Mouse (Mus musculus): ENCODE measurements around the gene Auts2. TPM values are rescaled to one million over a fixed set of nuclear protein-coding genes. Genes with fewer than 3 reads are reported as not detected.
A peak's percentile ranks its signal among the peaks of the same experiment; 100 is the strongest.

Gene Auts2
- total RNA-seq, 1 experiment from 2014 or later, result 10.4 TPM

DNA sequence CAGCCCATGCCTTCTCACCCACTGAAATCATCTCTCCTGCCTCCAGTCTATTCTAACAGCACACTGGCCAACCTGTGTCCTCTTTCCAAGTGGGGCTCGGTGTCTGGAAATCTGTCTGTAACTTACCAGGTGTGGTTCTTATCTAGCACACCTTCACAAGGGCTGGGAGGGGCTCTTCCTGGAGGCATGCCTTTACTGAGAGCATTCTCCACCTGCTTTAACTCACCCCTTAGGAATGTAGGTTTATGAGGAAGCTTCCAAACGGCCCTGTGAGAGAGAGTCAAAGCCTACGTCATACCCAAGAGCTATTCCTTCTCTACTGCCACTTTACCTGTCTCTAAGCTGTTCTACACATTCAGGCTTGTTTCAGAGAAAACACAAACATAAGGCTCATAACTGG is 929.8 kb downstream of the Auts2 start:
- no peak for ATAC-seq (replicated peaks; ENCODE audit: low read depth, poor library complexity, severe bottlenecking)

- ATAC-seq (replicated peaks; ENCODE audit: low read depth, poor library complexity, severe bottlenecking), result no peak
These were observed 932.4 kb downstream of the Auts2 start for GRCm38 (mm10) chr5:131610702-131611101.

GRCm38 (mm10) chr5:131606786-131607185 is 936.4 kb downstream of the Auts2 start:
- no peak for ATAC-seq (replicated peaks; ENCODE audit: low read depth, poor library complexity, severe bottlenecking)

GRCm38 (mm10) chr5:131601934-131602692 is 941.0 kb downstream of the Auts2 start:
- ATAC-seq (replicated peaks; ENCODE audit: low read depth, poor library complexity, severe bottlenecking), result no peak

DNA sequence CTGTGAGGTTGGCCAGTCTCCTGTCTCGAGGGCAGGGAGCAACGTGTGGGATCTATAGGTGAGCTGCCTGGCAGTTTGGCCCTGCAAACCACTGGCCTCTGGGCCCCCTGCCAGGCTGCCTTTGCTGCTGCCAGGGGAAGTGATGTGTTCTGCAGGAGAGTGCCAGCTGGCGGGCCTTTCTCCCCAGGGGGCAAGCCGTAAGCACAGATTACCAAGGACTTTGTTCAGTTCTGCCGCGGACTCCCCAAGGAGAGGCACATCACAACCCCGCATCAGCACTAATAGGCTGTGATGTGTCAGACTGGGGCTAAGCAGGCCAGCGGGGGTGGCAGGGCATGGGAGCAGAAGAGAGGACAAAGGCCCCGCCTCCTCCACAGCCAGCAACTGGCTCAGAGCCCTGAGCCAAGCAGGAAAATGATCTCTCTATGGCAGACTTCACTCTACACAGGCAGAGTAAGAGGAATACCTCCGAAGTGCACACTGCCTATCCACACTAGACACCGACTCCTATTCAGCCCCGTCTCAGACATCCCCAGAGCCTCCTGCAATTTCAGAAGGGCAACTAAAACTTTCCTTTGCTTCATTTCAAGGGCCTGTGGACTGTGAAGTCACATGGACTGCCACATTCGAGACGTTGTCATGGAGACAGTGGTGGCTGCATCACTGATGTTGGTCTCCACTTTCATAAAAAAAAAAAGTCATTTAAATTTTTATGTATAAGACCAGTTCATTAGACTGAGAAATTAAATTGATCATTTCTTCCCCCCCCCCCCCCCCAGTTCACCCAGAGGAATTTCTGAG is 942.6 kb downstream of the Auts2 start:
- ATAC-seq (replicated peaks; ENCODE audit: low read depth, poor library complexity, severe bottlenecking), result peak; percentile 66

GRCm38 (mm10) chr5:131597503-131597902 is 945.6 kb downstream of the Auts2 start:
- ATAC-seq (replicated peaks; ENCODE audit: low read depth, poor library complexity, severe bottlenecking), result no peak

DNA sequence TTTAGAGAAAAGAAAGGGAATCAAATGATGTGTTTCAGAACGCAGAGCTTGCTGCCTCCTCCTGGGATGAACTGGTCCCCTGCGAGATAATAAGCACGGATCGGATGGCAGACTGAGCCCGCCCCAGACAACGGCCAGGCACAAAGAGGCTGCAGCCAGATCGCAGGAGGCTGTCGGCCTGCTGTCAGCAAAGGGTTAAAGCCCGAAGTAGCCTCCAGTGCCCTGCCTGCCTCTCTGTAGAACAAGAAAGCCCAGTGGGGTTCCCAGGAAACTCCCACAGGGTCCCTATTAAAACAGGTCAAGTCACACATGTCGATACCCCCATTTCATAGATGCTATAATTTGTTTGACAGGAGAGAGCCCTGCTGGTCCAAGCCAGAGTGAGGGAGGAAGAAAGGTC is 946.6 kb downstream of the Auts2 start:
- no peak for ATAC-seq (replicated peaks; ENCODE audit: low read depth, poor library complexity, severe bottlenecking)

DNA sequence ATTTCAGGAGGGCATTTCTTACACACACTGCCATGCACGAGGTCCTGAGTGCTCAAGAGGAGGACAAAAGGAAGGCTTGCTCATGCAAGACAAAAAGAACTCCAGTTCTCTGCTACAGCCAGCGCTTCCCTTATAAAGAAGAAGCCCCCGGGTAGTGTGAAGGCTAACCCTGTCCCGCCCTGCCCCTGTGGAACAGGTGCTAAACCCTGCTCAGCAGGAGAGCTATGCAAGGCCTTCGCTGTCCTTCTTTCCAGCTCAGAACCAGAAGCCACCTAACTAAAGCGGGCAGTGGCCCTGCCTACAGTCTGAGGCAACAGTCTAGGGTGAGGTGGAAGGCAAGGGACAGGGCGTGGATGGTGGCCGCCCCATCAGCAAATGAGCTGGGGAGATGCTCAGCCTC is 947.4 kb downstream of the Auts2 start:
- no peak for ATAC-seq (replicated peaks; ENCODE audit: low read depth, poor library complexity, severe bottlenecking)

DNA sequence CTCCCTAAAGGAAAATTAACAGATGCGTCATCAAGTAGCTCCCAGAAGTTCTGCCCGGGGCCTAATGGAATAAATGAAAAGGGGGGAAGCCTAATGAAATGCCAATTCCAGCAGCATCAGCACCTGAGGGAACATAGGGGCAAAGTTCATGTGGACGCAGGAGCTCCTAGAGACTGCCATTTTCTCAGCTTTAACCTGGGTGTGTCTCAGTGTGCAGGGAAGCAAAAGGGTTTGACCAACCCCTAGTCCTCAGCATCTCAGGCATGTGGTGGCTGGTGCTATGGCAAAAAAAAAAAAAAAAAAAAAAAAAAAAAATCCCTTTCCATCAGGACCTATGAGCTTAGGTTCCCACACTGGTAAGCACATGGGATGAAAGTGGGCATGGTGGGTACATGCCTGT is 948.5 kb downstream of the Auts2 start:
- ATAC-seq (replicated peaks; ENCODE audit: low read depth, poor library complexity, severe bottlenecking), result no peak

DNA sequence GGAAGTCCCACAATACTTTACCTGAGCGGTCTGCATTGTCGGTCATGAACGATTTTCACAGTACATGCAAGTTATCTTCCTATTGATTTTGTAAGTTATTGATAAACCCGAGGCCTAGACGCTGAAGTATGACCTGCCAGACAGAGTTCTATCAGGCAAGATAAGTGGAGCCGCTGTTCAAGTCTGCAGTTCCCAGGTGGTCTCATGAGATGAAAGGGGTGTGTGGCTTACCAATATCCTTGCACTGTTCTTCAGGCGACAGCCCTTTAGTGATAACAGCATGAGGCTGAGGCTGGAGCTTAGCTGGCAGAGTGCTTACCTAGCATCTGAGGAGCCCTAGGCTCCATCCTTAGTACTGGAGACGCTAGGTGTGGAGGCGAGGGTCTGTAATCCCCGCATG is 949.9 kb downstream of the Auts2 start:
- no peak for ATAC-seq (replicated peaks; ENCODE audit: low read depth, poor library complexity, severe bottlenecking)

- ATAC-seq (replicated peaks; ENCODE audit: low read depth, poor library complexity, severe bottlenecking), result no peak
These were observed 953.1 kb downstream of the Auts2 start for GRCm38 (mm10) chr5:131589948-131590467.

- ATAC-seq (replicated peaks; ENCODE audit: low read depth, poor library complexity, severe bottlenecking), result no peak
These were observed 956.8 kb downstream of the Auts2 start for GRCm38 (mm10) chr5:131586332-131586700.

- no peak for ATAC-seq (replicated peaks; ENCODE audit: low read depth, poor library complexity, severe bottlenecking)
These were observed 957.3 kb downstream of the Auts2 start for GRCm38 (mm10) chr5:131585684-131586331.

- peak; percentile 60; the same call in 1 of the 2 replicates for ATAC-seq (replicated peaks; ENCODE audit: low read depth, poor library complexity, severe bottlenecking)
These were observed 958.6 kb downstream of the Auts2 start for GRCm38 (mm10) chr5:131584260-131585135.

DNA sequence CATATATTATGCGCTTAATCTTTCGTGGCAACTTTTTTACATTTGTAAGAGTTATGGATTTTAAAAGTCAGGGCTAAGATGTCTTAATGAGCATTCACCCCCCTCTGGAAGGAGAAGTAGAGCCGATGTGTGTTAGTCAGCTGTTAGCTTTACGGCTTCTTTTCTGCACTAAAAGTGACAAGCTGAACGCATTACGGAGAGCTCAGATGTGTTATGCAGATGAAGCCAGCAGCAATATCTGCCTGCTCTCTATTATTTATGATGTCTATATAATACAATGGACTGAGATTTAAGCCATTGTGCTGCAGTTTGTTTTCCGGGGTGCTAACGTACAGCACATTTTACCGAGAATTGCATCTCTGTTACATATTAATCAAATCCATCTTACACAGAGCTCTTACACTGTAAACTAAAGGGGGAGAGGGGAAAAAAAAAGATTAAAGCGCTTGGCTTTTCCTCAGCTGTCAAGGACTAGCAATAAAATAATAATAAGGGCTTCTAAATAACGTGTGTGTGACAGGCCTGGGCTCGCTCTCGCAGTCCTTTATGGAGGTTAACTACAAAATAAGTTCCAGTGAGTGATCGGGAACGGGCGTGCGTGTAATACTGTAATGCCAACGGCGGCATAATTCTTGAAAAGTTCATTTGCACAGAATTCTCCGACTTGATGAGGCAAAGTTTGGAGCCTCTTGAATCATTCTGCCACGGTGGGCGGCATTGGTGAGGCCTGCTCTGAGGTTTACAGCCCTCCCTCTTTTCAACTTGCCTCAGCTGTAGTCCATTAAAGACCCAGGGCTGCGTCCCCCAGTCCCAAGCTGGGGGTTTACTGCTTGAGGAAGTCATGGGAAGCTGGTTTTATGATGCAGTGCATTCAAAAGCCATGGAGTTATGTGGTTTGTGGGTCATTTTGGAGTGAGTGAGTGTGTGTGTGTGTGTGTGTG is 961.8 kb downstream of the Auts2 start:
- no peak for ATAC-seq (replicated peaks; ENCODE audit: low read depth, poor library complexity, severe bottlenecking)

DNA sequence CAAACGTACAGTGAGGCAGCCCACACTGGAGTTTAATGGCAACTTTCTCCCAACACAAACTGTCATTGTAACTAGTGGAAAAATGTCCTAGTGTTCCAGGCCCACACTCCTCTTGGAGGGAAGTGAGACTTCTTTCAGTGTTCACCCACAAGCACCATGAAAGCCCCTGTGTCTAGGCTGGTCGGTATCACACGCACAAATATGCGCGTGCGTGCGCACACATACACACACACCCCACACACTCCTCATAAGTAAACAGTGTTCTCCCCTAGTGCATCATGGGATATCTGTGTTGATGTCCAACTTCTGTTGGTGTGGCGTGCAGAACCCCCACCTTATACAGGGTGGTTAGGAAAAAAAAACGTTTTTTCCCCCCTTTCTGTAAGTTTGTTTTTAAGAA is 964.4 kb downstream of the Auts2 start:
- no peak for ATAC-seq (replicated peaks; ENCODE audit: low read depth, poor library complexity, severe bottlenecking)

DNA sequence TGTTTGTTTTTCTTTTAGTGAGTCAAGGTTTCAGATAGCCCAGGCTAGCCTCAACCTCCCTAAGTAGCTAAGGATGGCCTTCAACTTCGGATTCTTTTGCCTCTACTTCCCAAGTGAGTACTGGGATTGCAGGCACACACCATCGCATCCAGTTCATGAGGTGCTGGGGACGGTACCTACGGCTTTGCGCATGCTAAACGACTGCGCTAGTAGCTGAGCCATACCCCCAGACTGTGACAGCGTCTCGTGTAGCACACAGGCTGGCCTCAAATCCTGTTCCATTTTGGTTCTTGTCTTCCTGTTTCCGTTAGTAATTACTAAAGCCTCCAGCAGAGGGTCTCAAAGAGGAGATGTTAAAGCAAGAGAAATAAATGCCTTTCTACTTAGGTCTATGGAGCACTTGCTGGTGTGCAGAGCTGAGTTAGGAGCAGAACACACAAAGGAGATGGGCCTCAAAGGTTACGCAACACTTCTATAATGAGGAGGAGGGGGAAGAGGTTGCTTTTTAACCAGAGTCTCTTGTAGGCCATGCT is 967.3 kb downstream of the Auts2 start:
- no peak for ATAC-seq (replicated peaks; ENCODE audit: low read depth, poor library complexity, severe bottlenecking)

DNA sequence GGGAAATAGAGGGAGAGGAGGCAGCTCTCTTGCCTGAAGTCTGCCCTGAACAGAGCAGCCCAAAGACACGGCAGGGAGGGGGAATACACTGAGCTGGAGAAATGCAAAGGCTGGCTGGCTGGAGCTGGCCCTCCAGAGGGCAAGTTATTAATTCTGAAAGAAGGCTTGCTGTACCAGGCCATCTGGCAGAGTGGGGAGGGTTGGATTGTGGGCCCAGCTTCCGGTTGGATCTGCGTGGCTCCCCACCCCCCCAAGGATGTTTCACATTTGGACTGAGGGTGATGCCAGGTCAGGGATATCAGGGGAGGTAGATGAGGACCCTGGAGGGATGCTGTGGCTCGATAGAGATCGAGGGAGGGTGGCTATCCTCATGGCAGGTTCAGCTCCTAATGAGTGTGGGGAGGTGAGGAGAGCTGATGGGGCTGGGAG is 968.0 kb downstream of the Auts2 start:
- no peak for ATAC-seq (replicated peaks; ENCODE audit: low read depth, poor library complexity, severe bottlenecking)
